Mouse (Mus musculus) adrenal gland, postnatal 36 days (tissue): ENCODE results near the gene Dhtkd1. TPM values are rescaled to one million over a fixed set of nuclear protein-coding genes. Genes with fewer than 3 reads are reported as not detected.
A peak's percentile ranks its signal among the peaks of the same experiment; 100 is the strongest.
"Not testable (repeated sequence)": the region's sequence is repeated elsewhere in the genome, so short reads cannot be mapped to it uniquely, and the experiment has no call there.

Source experiments
- DNase-seq, 2 experiments: peaks; one replicate each; pipeline ENCODE4 v3.0.0; 2021; ENCODE audit warnings: mixed read lengths in 1 of 2
- long read RNA-seq, 2 experiments: library from polyadenylated mRNA; stranded (forward); transcript quantifications; one replicate each; pipeline ENCODE4 v2.0.0; 2021; ENCODE audit warnings: borderline sequencing depth in 2 of 2
- total RNA-seq, 2 experiments: library from RNA; stranded (reverse); gene quantifications; 2 replicates each; pipeline ENCODE4 v1.2.3; 2021

The Dhtkd1 gene
- 10 to 100 TPM in 1 of 2 experiments, 1 to 10 TPM in 1; 7.7 to 14.2 TPM for total RNA-seq
- long read RNA-seq, experiment 1, partial matches to known transcripts = 2 of 2 reads
- long read RNA-seq, experiment 1, other reads (novel, unspliced or antisense) = 0 of 2 reads
- long read RNA-seq, experiment 2, partial matches to known transcripts = 1 of 1 reads
- long read RNA-seq, experiment 2, other reads (novel, unspliced or antisense) = 0 of 1 reads

- peak; percentile 83 to 85 for DNase-seq
Measured at GRCm38 (mm10) chr2:5942416-5943032, at the start of gene Dhtkd1. Gene Dhtkd1, minus strand, starts transcription at chr2:5942792.

GRCm38 (mm10) chr2:5977532-5977931 lies 34.9 kb upstream of the Dhtkd1 start:
- no peak for DNase-seq

GRCm38 (mm10) chr2:5970629-5971028 lies 28.0 kb upstream of the Dhtkd1 start:
- not testable (repeated sequence) for DNase-seq

- DNase-seq = no peak
Measured at GRCm38 (mm10) chr2:5965972-5966371, 23.4 kb upstream of the Dhtkd1 start.

GRCm38 (mm10) chr2:5963729-5964128 lies 21.1 kb upstream of the Dhtkd1 start:
- DNase-seq = not testable (repeated sequence)

GRCm38 (mm10) chr2:5962265-5962664 lies 19.7 kb upstream of the Dhtkd1 start:
- no peak for DNase-seq

- DNase-seq = peak in 1 of 2 experiments; percentile 10
Measured at GRCm38 (mm10) chr2:5957705-5958104, 15.1 kb upstream of the Dhtkd1 start.

GRCm38 (mm10) chr2:5951621-5952211 lies 9.1 kb upstream of the Dhtkd1 start:
- DNase-seq = peak; percentile 60 to 71

GRCm38 (mm10) chr2:5950766-5951595 lies 8.4 kb upstream of the Dhtkd1 start, which contains the start of gene Upf2:
Gene Upf2, plus strand, starts transcription at chr2:5951469.
- DNase-seq = peak; percentile 94 to 98

- DNase-seq = no peak
Measured at GRCm38 (mm10) chr2:5950305-5950704, 7.7 kb upstream of the Dhtkd1 start.

- not testable (repeated sequence) for DNase-seq
Measured at GRCm38 (mm10) chr2:5949821-5950220, 7.2 kb upstream of the Dhtkd1 start.

GRCm38 (mm10) chr2:5948964-5949363 lies 6.4 kb upstream of the Dhtkd1 start:
- DNase-seq = no peak

- DNase-seq = no peak
Measured at GRCm38 (mm10) chr2:5946876-5947275, 4.3 kb upstream of the Dhtkd1 start.

GRCm38 (mm10) chr2:5945629-5946028 lies 3.0 kb upstream of the Dhtkd1 start:
- DNase-seq = no peak

GRCm38 (mm10) chr2:5943071-5943470 lies 479 bp upstream of the Dhtkd1 start:
- DNase-seq = no peak

- no peak for DNase-seq
Measured at GRCm38 (mm10) chr2:5941861-5942415, 654 bp downstream of the Dhtkd1 start.

GRCm38 (mm10) chr2:5940936-5941335 lies 1.7 kb downstream of the Dhtkd1 start:
- DNase-seq = no peak

GRCm38 (mm10) chr2:5939911-5940310 lies 2.7 kb downstream of the Dhtkd1 start:
- DNase-seq = no peak

GRCm38 (mm10) chr2:5939319-5939718 lies 3.3 kb downstream of the Dhtkd1 start:
- no peak for DNase-seq

- DNase-seq = no peak
Measured at GRCm38 (mm10) chr2:5936550-5936949, 6.0 kb downstream of the Dhtkd1 start.

- no peak for DNase-seq
Measured at GRCm38 (mm10) chr2:5936068-5936467, 6.5 kb downstream of the Dhtkd1 start.

- DNase-seq = no peak
Measured at GRCm38 (mm10) chr2:5934936-5935335, 7.7 kb downstream of the Dhtkd1 start.
